Mouse (Mus musculus): ENCODE results near the gene Ppm1e. TPM values are rescaled to one million over a fixed set of nuclear protein-coding genes. Genes with fewer than 3 reads are reported as not detected.
"Not testable (repeated sequence)": the region's sequence is repeated elsewhere in the genome, so short reads cannot be mapped to it uniquely, and the experiment has no call there.

Gene Ppm1e
- polyA plus RNA-seq, 1 experiment from 2014 or later: 27.7 TPM

DNA sequence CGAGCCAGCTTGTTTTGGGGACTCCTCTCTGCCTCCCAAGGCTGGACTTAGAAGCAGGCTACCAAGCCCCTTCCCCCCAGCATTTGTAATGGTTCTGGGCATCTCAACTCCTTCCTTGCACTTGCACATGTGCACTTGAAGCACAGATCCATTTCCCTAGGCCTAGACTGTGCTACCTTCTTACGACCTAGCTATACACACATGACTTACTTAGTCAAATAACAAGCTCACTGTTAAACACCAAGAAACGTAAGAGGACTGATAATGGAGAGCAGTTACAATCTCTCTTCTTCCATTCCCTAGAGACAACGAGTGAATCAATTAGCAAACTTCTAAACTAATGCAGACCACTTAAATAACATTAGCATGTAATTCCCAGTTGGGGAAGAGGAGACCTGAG lies 92.6 kb downstream of the Ppm1e start:
- no peak overlapping the region for H3K4me2 ChIP-seq
- H3K27ac ChIP-seq: no peak overlapping the region
- no peak overlapping the region for H3K9ac ChIP-seq
- H3K9me3 ChIP-seq: no peaks in the 10 kb centered on the region
- no peak overlapping the region for H3K4me3 ChIP-seq
- H3K27me3 ChIP-seq (replicated peaks): no peaks in the 10 kb centered on the region
- 73% methylated on average over 4 of the region's 4 CpGs for WGBS
- no peak for ATAC-seq (replicated peaks)
- no peaks in the 10 kb centered on the region for H3K36me3 ChIP-seq (replicated peaks)
- peaks cover 11% of the 10 kb centered on the region for H3K4me1 ChIP-seq

DNA sequence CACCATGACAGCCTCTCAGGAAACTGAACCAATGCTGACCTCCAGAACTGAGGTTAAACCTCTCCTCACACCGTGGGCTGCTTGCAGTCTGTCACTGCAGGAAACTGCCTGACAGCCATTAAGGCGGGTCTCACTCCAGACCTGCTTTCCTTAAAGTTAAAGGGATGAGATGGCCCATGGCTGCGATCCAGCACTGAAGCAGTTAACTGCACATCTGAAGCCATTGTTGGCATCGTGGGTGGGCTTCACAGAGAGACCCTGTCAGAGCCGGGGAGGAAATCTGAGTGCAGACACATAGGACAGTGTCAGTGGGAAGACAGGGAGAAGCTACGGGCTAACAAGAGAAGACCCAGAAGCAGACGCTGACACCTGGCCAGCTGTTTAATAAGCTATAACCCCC lies 94.9 kb downstream of the Ppm1e start:
- H3K4me3 ChIP-seq: no peak overlapping the region
- H3K27ac ChIP-seq: no peak overlapping the region
- 27% methylated on average over 7 of the region's 7 CpGs for WGBS
- H3K4me1 ChIP-seq: peaks cover 11% of the 10 kb centered on the region
- H3K36me3 ChIP-seq (replicated peaks): no peaks in the 10 kb centered on the region
- H3K9ac ChIP-seq: no peak overlapping the region
- ATAC-seq (replicated peaks): no peak
- no peaks in the 10 kb centered on the region for H3K9me3 ChIP-seq
- no peaks in the 10 kb centered on the region for H3K27me3 ChIP-seq (replicated peaks)
- peak overlapping the region; percentile 1; the same call in 1 of the 2 replicates for H3K4me2 ChIP-seq

DNA sequence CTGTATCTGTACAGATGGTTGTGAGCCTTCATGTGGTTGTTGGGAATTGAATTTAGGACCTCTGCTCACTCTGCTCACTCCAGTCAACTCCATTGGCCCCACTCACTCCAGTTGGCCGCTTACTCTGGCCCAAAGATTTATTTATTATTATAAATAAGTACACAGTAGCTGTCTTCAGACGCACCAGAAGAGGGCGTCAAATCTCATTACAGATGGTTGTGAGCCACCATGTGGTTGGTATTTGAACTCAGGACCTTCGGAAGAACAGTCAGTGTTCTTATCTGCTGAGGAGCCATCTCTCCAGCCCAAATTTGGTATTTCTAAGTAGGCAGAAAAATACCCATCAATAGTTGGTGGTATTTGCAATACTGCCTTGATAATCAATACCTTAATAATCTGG lies 97.1 kb downstream of the Ppm1e start:
- not testable (repeated sequence) for H3K4me3 ChIP-seq; H3K27me3 ChIP-seq (replicated peaks); H3K36me3 ChIP-seq (replicated peaks); H3K9me3 ChIP-seq; ATAC-seq (replicated peaks); H3K27ac ChIP-seq; H3K9ac ChIP-seq; H3K4me2 ChIP-seq
- H3K4me1 ChIP-seq: peaks cover 11% of the 10 kb centered on the region
- 78% methylated on average over 4 of the region's 4 CpGs for WGBS

DNA sequence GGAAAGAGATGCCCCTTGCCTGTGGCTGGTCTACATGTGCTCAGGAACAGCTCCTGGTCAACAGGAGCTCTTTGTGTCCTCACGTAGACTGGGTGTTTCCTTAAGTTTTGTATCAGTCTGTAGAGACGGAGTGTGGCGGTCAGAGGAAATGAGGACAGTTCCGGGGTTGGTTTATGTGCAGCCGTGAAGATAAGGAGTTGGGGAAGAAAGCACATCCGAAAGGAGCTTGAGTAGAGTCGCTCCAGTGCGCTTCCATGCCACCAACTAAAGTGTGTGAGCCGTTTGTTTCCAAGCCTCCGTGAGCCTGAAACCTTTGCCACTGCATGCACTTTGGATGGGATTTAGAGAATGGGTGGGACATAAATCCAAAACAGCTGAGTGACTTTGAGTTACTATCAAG lies 99.0 kb downstream of the Ppm1e start:
- Histone ChIP-seq H3K9ac (no peak overlapping the region), H3K4me1 (peaks cover 11% of the 10 kb centered on the region), H3K4me3 (no peak overlapping the region), H3K36me3 (replicated peaks) (no peaks in the 10 kb centered on the region), H3K27me3 (replicated peaks) (no peaks in the 10 kb centered on the region), H3K4me2 (no peak overlapping the region), H3K9me3 (no peaks in the 10 kb centered on the region), H3K27ac (no peak overlapping the region)
- 90% methylated on average over 10 of the region's 10 CpGs for WGBS
- no peak for ATAC-seq (replicated peaks)

DNA sequence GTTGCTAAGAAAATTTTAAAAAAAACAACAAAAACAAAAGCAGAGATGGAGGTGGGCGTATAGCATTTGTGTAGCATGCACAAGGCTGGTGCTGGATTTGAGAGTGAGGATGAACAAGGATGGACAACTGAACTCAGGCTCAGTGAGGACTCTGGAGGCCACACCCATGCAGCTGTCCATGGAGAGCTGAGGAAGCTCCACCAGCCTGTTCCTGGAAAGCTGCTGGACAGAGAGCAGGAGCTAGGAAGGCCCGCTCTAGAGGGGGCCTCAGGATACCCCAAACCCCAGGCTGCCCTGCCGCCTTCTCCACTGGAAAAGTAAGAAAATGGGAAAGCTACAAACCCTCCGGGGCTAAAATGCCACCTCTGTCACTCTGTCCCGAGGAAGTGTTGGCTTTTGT lies 101.5 kb downstream of the Ppm1e start:
- Histone ChIP-seq H3K4me3 (no peak overlapping the region), H3K36me3 (replicated peaks) (no peaks in the 10 kb centered on the region), H3K27me3 (replicated peaks) (no peaks in the 10 kb centered on the region), H3K27ac (no peak overlapping the region), H3K4me2 (no peak overlapping the region), H3K9me3 (no peaks in the 10 kb centered on the region), H3K9ac (no peak overlapping the region), H3K4me1 (no peaks in the 10 kb centered on the region)
- ATAC-seq (replicated peaks): no peak
- 91% methylated on average over 5 of the region's 5 CpGs for WGBS

DNA sequence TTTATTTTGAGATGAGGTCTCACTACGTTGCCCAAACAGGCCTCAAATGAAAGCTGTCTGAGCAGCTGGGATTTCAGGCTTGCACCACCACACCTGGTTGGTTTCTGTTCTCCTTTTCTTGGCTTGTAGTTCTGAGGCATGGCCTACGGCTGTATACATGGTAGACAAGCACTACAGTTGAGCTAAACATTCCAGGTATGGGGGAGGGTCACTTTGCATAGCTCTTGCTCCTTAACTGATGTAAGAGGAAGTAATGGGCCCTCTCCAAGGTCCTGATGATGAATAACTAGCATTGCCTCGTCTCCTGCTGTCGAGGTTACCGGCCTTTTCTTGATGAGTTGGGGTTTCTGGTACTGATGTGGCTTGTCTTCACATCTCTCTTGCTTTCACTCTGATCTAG lies 104.7 kb downstream of the Ppm1e start:
- Histone ChIP-seq H3K27ac (no peak overlapping the region), H3K36me3 (replicated peaks) (no peaks in the 10 kb centered on the region), H3K4me3 (no peak overlapping the region), H3K9me3 (no peaks in the 10 kb centered on the region), H3K27me3 (replicated peaks) (no peaks in the 10 kb centered on the region), H3K9ac (no peak overlapping the region), H3K4me1 (no peaks in the 10 kb centered on the region), H3K4me2 (no peak overlapping the region)
- no peak for ATAC-seq (replicated peaks)
- 67% methylated on average over 5 of the region's 5 CpGs for WGBS

DNA sequence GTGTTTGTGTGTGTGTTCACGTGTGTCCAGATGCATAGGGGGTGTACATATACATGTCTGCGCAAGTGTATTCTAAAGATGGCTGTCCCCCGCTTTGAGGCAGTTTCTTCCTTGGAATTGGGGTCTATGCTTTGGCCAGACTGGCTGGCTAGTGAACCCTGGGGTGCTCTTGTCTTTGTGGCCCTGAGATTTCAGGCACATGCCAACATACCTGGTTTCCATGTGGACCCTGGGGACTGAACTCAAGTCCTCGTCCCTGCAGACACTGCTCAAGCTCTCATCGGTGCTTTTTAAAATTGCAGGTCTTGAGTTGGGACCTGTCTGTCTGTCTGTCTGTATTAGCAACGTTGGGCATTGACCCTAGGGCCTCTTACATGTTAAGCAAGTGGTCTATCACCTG lies 105.5 kb downstream of the Ppm1e start:
- Histone ChIP-seq H3K36me3 (replicated peaks) (no peaks in the 10 kb centered on the region), H3K9ac (no peak overlapping the region), H3K4me2 (no peak overlapping the region), H3K27ac (no peak overlapping the region), H3K4me1 (no peaks in the 10 kb centered on the region), H3K4me3 (no peak overlapping the region), H3K27me3 (replicated peaks) (no peaks in the 10 kb centered on the region), H3K9me3 (no peaks in the 10 kb centered on the region)
- no peak for ATAC-seq (replicated peaks)
- WGBS: 89% methylated on average over 6 of the region's 6 CpGs

DNA sequence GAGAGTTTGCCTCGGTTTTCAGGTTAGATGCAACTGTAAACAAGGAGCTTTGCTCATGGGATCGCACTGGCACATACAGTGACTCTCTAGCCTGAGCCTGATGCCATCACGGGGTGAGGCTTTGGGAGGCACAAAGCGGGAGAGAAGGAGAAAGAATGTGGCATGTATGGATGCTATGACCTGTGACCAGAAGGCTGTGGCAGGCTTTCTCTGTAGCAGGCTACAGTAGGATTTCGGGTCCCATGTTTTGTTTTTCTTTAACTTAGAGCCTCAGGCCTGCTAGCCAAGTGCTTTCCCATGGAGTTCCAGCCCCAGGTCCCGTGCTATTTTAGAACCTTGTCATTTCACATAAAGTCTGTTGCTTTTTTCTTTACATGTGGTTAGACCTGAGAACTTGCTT lies 108.7 kb downstream of the Ppm1e start:
- Histone ChIP-seq H3K27me3 (replicated peaks) (no peaks in the 10 kb centered on the region), H3K4me2 (no peak overlapping the region), H3K36me3 (replicated peaks) (no peaks in the 10 kb centered on the region), H3K4me1 (0 out of 2 replicates have a peak, but pooled peaks cover 5% of the 10 kb centered on the region), H3K9me3 (no peaks in the 10 kb centered on the region), H3K4me3 (no peak overlapping the region), H3K27ac (no peak overlapping the region), H3K9ac (no peak overlapping the region)
- ATAC-seq (replicated peaks): no peak
- 83% methylated on average over 6 of the region's 6 CpGs for WGBS

DNA sequence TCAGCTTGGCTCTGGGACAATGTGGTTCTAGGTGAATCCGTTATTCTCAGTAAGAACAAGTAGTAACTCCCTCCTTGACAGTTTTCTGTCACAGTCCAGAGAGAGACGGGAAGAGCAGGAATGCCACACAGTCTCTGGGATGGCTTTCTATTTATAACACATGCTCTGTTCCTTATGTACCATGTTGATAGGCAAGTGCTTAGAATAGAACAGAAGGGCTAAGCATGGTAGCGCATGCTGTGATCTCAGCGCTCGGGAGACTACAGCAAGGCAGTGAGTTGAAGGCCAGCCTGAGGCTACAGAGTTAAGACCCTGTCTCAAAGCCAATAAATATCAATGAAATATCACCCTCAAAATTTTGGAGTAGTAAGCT lies 111.3 kb downstream of the Ppm1e start:
- WGBS: 67% methylated on average over 5 of the region's 5 CpGs
- 0 out of 2 replicates have a peak, but pooled peaks cover 5% of the 10 kb centered on the region for H3K4me1 ChIP-seq
- no peak overlapping the region for H3K27ac ChIP-seq
- H3K9me3 ChIP-seq: no peaks in the 10 kb centered on the region
- no peaks in the 10 kb centered on the region for H3K36me3 ChIP-seq (replicated peaks)
- no peak overlapping the region for H3K9ac ChIP-seq
- no peaks in the 10 kb centered on the region for H3K27me3 ChIP-seq (replicated peaks)
- no peak overlapping the region for H3K4me3 ChIP-seq
- no peak overlapping the region for H3K4me2 ChIP-seq
- ATAC-seq (replicated peaks): no peak

DNA sequence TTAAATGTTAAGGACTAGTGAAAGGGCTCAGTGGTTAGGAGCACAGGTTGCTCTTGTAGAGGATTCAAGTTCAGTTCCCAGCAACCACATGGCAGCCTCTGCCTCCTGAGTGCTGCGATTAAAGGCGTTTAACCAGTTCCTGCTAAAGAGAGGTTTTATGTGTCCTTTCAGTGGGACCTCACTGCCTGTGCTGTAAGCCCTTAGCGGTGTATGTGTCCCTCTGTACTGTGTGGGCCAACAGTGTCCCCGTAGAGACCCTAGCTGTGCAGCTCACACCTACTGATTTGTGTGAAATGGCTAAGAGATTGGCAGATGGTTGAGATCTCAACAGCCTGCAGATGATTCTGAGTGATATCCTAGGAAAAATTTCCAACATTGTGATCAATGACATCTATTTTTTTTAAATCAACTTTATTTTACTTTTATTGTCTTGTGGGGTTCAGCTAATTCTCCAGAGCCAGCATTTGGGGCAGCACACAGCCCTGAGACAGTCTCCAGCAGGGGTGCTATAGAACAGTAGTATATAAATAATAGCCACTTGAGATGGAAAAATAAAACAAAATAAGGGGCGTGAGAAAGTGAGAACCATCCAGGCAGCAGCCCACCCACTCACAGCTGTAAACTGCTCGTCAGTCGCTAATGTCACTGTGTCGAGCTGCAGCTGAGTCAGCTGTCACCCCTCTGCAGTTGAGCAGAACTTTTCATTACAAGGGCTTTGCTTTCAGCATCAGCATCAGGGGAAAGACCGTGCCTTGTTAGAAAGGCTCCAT lies 111.9 kb downstream of the Ppm1e start:
- WGBS: 62% methylated on average over 9 of the region's 9 CpGs
- H3K27me3 ChIP-seq (replicated peaks): no peaks in the 10 kb centered on the region
- H3K4me2 ChIP-seq: no peak overlapping the region
- H3K4me3 ChIP-seq: no peak overlapping the region
- H3K9me3 ChIP-seq: no peaks in the 10 kb centered on the region
- no peaks in the 10 kb centered on the region for H3K36me3 ChIP-seq (replicated peaks)
- no peak for ATAC-seq (replicated peaks)
- no peak overlapping the region for H3K9ac ChIP-seq
- no peak overlapping the region for H3K27ac ChIP-seq
- 0 out of 2 replicates have a peak, but pooled peaks cover 5% of the 10 kb centered on the region for H3K4me1 ChIP-seq

DNA sequence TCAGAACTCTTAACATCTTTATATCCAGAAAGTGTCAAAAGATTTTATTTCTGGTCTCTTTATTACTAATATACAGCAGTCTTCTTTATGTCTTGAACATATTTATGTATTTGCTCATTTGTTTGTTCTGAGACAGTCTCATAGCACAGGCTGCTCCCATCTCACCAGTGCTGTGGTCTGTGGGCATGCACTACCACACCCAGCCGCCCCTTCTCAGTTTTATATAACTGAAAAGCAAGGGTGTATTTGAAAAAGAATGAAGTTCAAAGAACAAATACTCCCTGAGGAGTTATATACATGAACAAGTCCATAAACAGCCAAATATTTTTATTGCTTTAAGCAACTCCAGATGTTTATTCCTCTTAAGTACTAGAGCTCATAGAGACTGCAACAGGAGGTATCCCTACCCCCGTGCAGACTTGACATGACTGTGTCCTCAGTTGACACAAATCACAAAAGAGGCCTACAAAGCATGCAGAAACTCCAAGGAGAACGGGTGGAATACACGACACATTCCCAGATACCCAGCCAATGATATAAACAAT lies 112.6 kb downstream of the Ppm1e start:
- no peaks in the 10 kb centered on the region for H3K27me3 ChIP-seq (replicated peaks)
- H3K4me2 ChIP-seq: no peak overlapping the region
- H3K4me3 ChIP-seq: no peak overlapping the region
- ATAC-seq (replicated peaks): no peak
- H3K36me3 ChIP-seq (replicated peaks): no peaks in the 10 kb centered on the region
- 0 out of 2 replicates have a peak, but pooled peaks cover 5% of the 10 kb centered on the region for H3K4me1 ChIP-seq
- no peak overlapping the region for H3K9ac ChIP-seq
- 79% methylated on average over 4 of the region's 4 CpGs for whole genome bisulfite sequencing
- H3K9me3 ChIP-seq: no peaks in the 10 kb centered on the region
- H3K27ac ChIP-seq: no peak overlapping the region

DNA sequence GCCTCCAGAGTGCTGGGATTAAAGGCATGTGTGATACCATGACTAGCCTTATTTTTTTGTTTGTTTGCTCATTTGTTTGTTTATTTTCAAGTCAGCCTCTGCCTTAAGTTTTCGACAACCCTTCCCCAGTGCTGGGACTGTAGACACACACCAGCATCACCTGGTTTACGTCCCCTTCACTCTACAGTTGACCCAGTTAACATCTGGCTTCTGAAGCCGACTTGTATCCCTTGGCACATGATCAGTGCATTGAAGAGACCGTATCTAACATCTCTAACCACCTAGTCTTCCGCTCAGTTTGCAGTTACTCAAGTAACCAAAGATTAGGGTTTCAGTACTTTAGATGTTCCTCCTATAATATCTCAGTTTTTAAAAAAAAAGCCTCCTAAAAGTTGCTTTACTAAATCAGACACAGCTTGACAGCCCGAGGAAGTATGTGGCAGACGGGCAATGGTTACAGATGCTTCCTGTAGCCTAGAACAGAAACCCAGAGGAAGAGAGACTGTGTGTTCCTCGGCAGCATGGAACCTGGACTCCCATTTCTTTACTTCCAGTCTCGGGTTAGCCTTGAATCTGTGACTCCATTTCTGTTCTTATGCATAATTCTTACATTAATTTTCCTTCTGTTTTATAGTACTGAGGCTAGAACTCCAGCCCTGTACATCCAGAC lies 113.5 kb downstream of the Ppm1e start:
- Histone ChIP-seq H3K4me3 (no peak overlapping the region), H3K27ac (no peak overlapping the region), H3K9ac (no peak overlapping the region), H3K4me1 (0 out of 2 replicates have a peak, but pooled peaks cover 5% of the 10 kb centered on the region), H3K4me2 (no peak overlapping the region), H3K27me3 (replicated peaks) (no peaks in the 10 kb centered on the region), H3K9me3 (no peaks in the 10 kb centered on the region), H3K36me3 (replicated peaks) (no peaks in the 10 kb centered on the region; the same call in 1 of the 2 replicates)
- no peak for ATAC-seq (replicated peaks)
- 92% methylated on average over 9 of the region's 9 CpGs for WGBS

Measured in midbrain, embryonic 15.5 days (tissue).